Mouse (Mus musculus) cerebellum, adult 18-20 months (tissue): Measurements from ENCODE around the gene Irak2.

Experiments used
- DNase-seq, 2 experiments: peaks; one replicate each; pipeline ENCODE4 v3.0.0; 2021

The Irak2 gene

GRCm38 (mm10) chr6:113642605-113643004 is 4.3 kb downstream of the Irak2 start:
- no peak for DNase-seq

- DNase-seq, result no peak
Observed at GRCm38 (mm10) chr6:113643021-113643420, 4.8 kb downstream of the Irak2 start.

GRCm38 (mm10) chr6:113643967-113644366 is 5.7 kb downstream of the Irak2 start:
- no peak for DNase-seq

- no peak for DNase-seq
Observed at GRCm38 (mm10) chr6:113644808-113645207, 6.5 kb downstream of the Irak2 start.

GRCm38 (mm10) chr6:113649346-113650196 is 11.3 kb downstream of the Irak2 start:
- no peak for DNase-seq

- no peak for DNase-seq
Observed at GRCm38 (mm10) chr6:113650197-113650640, 12.0 kb downstream of the Irak2 start.

- no peak for DNase-seq
Observed at GRCm38 (mm10) chr6:113651626-113652025, 13.4 kb downstream of the Irak2 start.

- DNase-seq, result no peak
Observed at GRCm38 (mm10) chr6:113653551-113653950, 15.3 kb downstream of the Irak2 start.

- DNase-seq, result no peak
Observed at GRCm38 (mm10) chr6:113654102-113654501, 15.8 kb downstream of the Irak2 start.

GRCm38 (mm10) chr6:113654753-113655397 is 16.6 kb downstream of the Irak2 start:
- no peak for DNase-seq

GRCm38 (mm10) chr6:113655475-113655874 is 17.2 kb downstream of the Irak2 start:
- no peak for DNase-seq

GRCm38 (mm10) chr6:113656847-113657246 is 18.6 kb downstream of the Irak2 start:
- no peak for DNase-seq

- no peak for DNase-seq
Observed at GRCm38 (mm10) chr6:113658226-113658625, 20.0 kb downstream of the Irak2 start.

- DNase-seq, result no peak
Observed at GRCm38 (mm10) chr6:113659648-113660491, 21.6 kb downstream of the Irak2 start.

GRCm38 (mm10) chr6:113660492-113661352 is 22.5 kb downstream of the Irak2 start:
- DNase-seq, result no peak

GRCm38 (mm10) chr6:113661353-113662241 is 23.3 kb downstream of the Irak2 start:
- peak in 1 of 2 experiments; percentile 11 for DNase-seq

GRCm38 (mm10) chr6:113662964-113663700 is 24.9 kb downstream of the Irak2 start:
- no peak for DNase-seq

GRCm38 (mm10) chr6:113664305-113664704 is 26.0 kb downstream of the Irak2 start:
- no peak for DNase-seq

- DNase-seq, result no peak
Observed at GRCm38 (mm10) chr6:113667611-113668122, 29.4 kb downstream of the Irak2 start.
